22 mouse cellular contexts compared by ENCODE assay signal in the genomic region with DNA sequence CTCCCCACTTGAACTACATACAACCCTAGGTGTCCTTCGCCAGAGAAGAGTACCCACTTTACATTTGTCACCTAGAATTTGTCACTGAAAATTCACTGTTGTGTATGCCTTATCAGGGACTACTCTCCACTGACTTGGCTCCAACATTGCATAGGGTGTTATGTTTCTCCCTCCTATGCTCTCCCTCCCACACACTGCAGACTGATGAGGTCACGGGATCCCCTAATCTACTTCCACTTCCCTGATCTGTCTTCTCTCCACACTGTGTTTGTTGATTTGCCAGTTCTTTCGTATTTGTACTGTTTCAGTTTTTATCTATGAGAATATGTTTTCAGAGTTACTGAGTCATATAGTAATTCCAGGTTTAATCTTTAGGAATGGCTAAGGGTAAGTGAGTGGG.
DNase-seq lines count a peak whose midpoint lies in the region; ATAC-seq and TF ChIP-seq lines count a peak whose summit lies in the region.
"Had no signal": no experiment of that assay in that cellular context is flagged by ENCODE, and none has a peak within 500 bp of the region (broad histone marks: within the 10 kb centered on the region; RNA-seq: fewer than 3 reads in every experiment).

No protein-coding gene starts in this region.

- no peak for TF ChIP-seq EP300 in CH12.LX (IDR thresholded peaks at IDR 0.05; ENCODE audit: low read length)

- H3K79me2 ChIP-seq in CH12.LX (replicated peaks; ENCODE audit: control insufficient read depth, extremely low read depth, insufficient read depth, poor library complexity, severe bottlenecking): no peaks in the 10 kb centered on the region

- no peak for TF ChIP-seq POLR2A in kidney, adult 2 months (IDR thresholded peaks at IDR 0.05; ENCODE audit: low read depth, low read length)
- TF ChIP-seq POLR2A in CH12.LX (IDR thresholded peaks at IDR 0.05; ENCODE audit: low read depth, low read length): no peak

- no peaks in the 10 kb centered on the region for H3K4me1 ChIP-seq in kidney, embryonic 16.5 days (ENCODE audit: insufficient read depth, low read length)
- no peaks in the 10 kb centered on the region for H3K4me1 ChIP-seq in kidney, adult 2 months (ENCODE audit: control insufficient read depth, insufficient read depth, low read length)
- H3K4me1 ChIP-seq in CH12.LX (ENCODE audit: control insufficient read depth in 1 of 2, insufficient read depth in 2 of 2): no peaks in the 10 kb centered on the region
- H3K4me1 ChIP-seq: embryonic facial prominence, embryonic 10.5 days; hindbrain, embryonic 13.5 days; midbrain, embryonic 13.5 days had no signal

- no peak for DNase-seq in kidney, adult 2 months
- DNase-seq in CH12.LX (ENCODE audit: extremely low read depth): no peak
- DNase-seq in heart, postnatal 4 days: peak; percentile 15
- DNase-seq in cerebellum, adult 11 months: no peak
- DNase-seq in testis, postnatal 10 days (ENCODE audit: low spot score): no peak
- DNase-seq: adrenal gland, adult 2 months; cerebellum, adult 11-12 months; cerebellum, postnatal 36 days; gastrocnemius, postnatal 36 days; kidney, postnatal 14 days; left cerebral cortex, postnatal 4 days; thymus, adult 2 months had no signal

- ATAC-seq in kidney, embryonic 16.5 days (ENCODE audit: low FRiP score, low TSS enrichment): 0 out of 2 replicates have a peak, but pooled peaks have one; percentile 27
- peak; percentile 76 for ATAC-seq in common myeloid progenitor, adult 5-6 weeks (replicated peaks; ENCODE audit: low read depth, poor library complexity, severe bottlenecking)
- ATAC-seq: CD4-positive, CD25-positive, alpha-beta regulatory T cell, adult 4 months; forebrain, embryonic 14.5 days; intestine, embryonic 16.5 days; midbrain, embryonic 13.5 days had no signal

- no peak overlapping the region for H3K9ac ChIP-seq in kidney, embryonic 16.5 days (replicated peaks; ENCODE audit: low read length)
- no peak overlapping the region for H3K9ac ChIP-seq in CH12.LX (ENCODE audit: insufficient read depth, low read depth)
- H3K9ac ChIP-seq: hindbrain, embryonic 13.5 days; liver, embryonic 14.5 days; midbrain, embryonic 13.5 days had no signal

- TF ChIP-seq RAD21 in CH12.LX (IDR thresholded peaks at IDR 0.05; ENCODE audit: low read depth, low read length): no peak

- in situ Hi-C loops in CH12.LX (cut with MboI; ENCODE audit: low pct_ligation_motif_present, low pct_unique_long_range_greater_than_20kb, low sequenced_read_pairs): no loop called here

- H3K4me3 ChIP-seq in kidney, embryonic 16.5 days (ENCODE audit: low read length): no peak overlapping the region
- H3K4me3 ChIP-seq in kidney, adult 2 months (ENCODE audit: insufficient read depth, low read depth, low read length): no peak overlapping the region
- no peak overlapping the region for H3K4me3 ChIP-seq in CH12.LX (replicated peaks in 1 of 3; ENCODE audit: low read depth in 2 of 3, low read length in 2 of 3, poor library complexity in 1 of 3)
- H3K4me3 ChIP-seq: embryonic facial prominence, embryonic 10.5 days; erythroblast, embryonic 14.5 days; hindbrain, embryonic 13.5 days; midbrain, embryonic 13.5 days had no signal

- no peak overlapping the region for H3K27ac ChIP-seq in kidney, embryonic 16.5 days (ENCODE audit: low read length)
- H3K27ac ChIP-seq in kidney, adult 2 months (ENCODE audit: insufficient read depth, low read depth, low read length): no peak overlapping the region
- no peak overlapping the region for H3K27ac ChIP-seq in CH12.LX (ENCODE audit: insufficient read depth, low read depth)
- H3K27ac ChIP-seq: embryonic facial prominence, embryonic 10.5 days; hindbrain, embryonic 13.5 days; liver, embryonic 14.5 days; midbrain, embryonic 13.5 days had no signal

- no peaks in the 10 kb centered on the region for H3K27me3 ChIP-seq in kidney, embryonic 16.5 days (ENCODE audit: insufficient read depth, low read length)
- no peaks in the 10 kb centered on the region for H3K27me3 ChIP-seq in kidney, adult 2 months (replicated peaks; ENCODE audit: control insufficient read depth, insufficient read depth, low read length)
- H3K27me3 ChIP-seq in CH12.LX (replicated peaks): no peaks in the 10 kb centered on the region
- H3K27me3 ChIP-seq: hindbrain, embryonic 13.5 days; midbrain, embryonic 13.5 days had no signal

- no peak for TF ChIP-seq CTCF in kidney, adult 2 months (conservative IDR thresholded peaks at IDR 0.05; ENCODE audit: insufficient read depth, insufficient read length, low read depth, low read length)
- TF ChIP-seq CTCF in CH12.LX (conservative IDR thresholded peaks at IDR 0.05 in 1 of 2, IDR thresholded peaks at IDR 0.05 in 1 of 2; ENCODE audit: low read depth in 2 of 2, low read length in 2 of 2): no peak

- no peaks in the 10 kb centered on the region for H3K9me3 ChIP-seq in kidney, embryonic 16.5 days (ENCODE audit: low read length)
- H3K9me3 ChIP-seq in CH12.LX (replicated peaks; ENCODE audit: low read length): no peaks in the 10 kb centered on the region
- H3K9me3 ChIP-seq: embryonic facial prominence, embryonic 10.5 days; hindbrain, embryonic 13.5 days; midbrain, embryonic 13.5 days had no signal

- dilution Hi-C loops in CH12.LX (cut with MboI; ENCODE audit: extremely low pct_ligation_motif_present, extremely low pct_unique_long_range_greater_than_20kb, low sequenced_read_pairs): no loop called here

- no peak overlapping the region for H3K4me2 ChIP-seq in kidney, embryonic 16.5 days (replicated peaks; ENCODE audit: low read depth, low read length)
- peak overlapping the region; percentile 24; the same call in 1 of the 2 replicates for H3K4me2 ChIP-seq in CH12.LX (ENCODE audit: insufficient read depth, low read depth, poor library complexity, severe bottlenecking)
- H3K4me2 ChIP-seq: hindbrain, embryonic 13.5 days; midbrain, embryonic 13.5 days had no signal

- no peaks in the 10 kb centered on the region for H3K36me3 ChIP-seq in kidney, embryonic 16.5 days (ENCODE audit: insufficient read depth, low read length)
- H3K36me3 ChIP-seq in kidney, adult 2 months (ENCODE audit: control insufficient read depth, insufficient read depth, low read length): no peaks in the 10 kb centered on the region
- H3K36me3 ChIP-seq in CH12.LX (replicated peaks in 1 of 2; ENCODE audit: control insufficient read depth in 1 of 2, insufficient read depth in 1 of 2, low read length in 1 of 2): no peaks in the 10 kb centered on the region
- H3K36me3 ChIP-seq: embryonic facial prominence, embryonic 10.5 days; hindbrain, embryonic 13.5 days; midbrain, embryonic 13.5 days had no signal

- 47% methylated on average over 3 of the region's 3 CpGs for WGBS in kidney, embryonic 16.5 days
- WGBS in kidney, adult 2 months: 59% methylated on average over 3 of the region's 3 CpGs

TF ChIP-seq in CH12.LX, 34 proteins besides CTCF, POLR2A, EP300 and RAD21:
- TF ChIP-seq JUN (IDR thresholded peaks at IDR 0.05; ENCODE audit: insufficient read depth, low read depth, low read length): no peak
- no peak for TF ChIP-seq ELF1 (IDR thresholded peaks at IDR 0.05; ENCODE audit: low read depth, low read length)
- no peak for TF ChIP-seq CHD1 (IDR thresholded peaks at IDR 0.05; ENCODE audit: low read depth, low read length)
- TF ChIP-seq MEF2A (IDR thresholded peaks at IDR 0.05; ENCODE audit: borderline replicate concordance, low read depth, low read length): no peak
- no peak for TF ChIP-seq MAX (IDR thresholded peaks at IDR 0.05; ENCODE audit: low read length)
- no peak for TF ChIP-seq RCOR1 (conservative IDR thresholded peaks at IDR 0.05; ENCODE audit: low read depth, low read length)
- no peak for TF ChIP-seq POLR2AphosphoS2 (IDR thresholded peaks at IDR 0.05; ENCODE audit: low read depth, low read length)
- TF ChIP-seq TBP (conservative IDR thresholded peaks at IDR 0.05; ENCODE audit: low read depth, low read length): no peak
- no peak for TF ChIP-seq TCF12 (IDR thresholded peaks at IDR 0.05; ENCODE audit: low read depth, low read length)
- no peak for TF ChIP-seq E2F4 (IDR thresholded peaks at IDR 0.05; ENCODE audit: insufficient replicate concordance, low read depth, low read length)
- TF ChIP-seq JUND (conservative IDR thresholded peaks at IDR 0.05; ENCODE audit: low read depth, low read length): no peak
- no peak for TF ChIP-seq USF1 (IDR thresholded peaks at IDR 0.05; ENCODE audit: low read depth, low read length)
- no peak for TF ChIP-seq SMC3 (IDR thresholded peaks at IDR 0.05; ENCODE audit: low read depth, low read length)
- TF ChIP-seq BHLHE40 (IDR thresholded peaks at IDR 0.05; ENCODE audit: low read depth, low read length): no peak
- TF ChIP-seq PAX5 (IDR thresholded peaks at IDR 0.05; ENCODE audit: low read length): no peak
- TF ChIP-seq ETS1 (conservative IDR thresholded peaks at IDR 0.05; ENCODE audit: low read depth, low read length): no peak
- TF ChIP-seq ZNF384 (IDR thresholded peaks at IDR 0.05; ENCODE audit: low read depth, low read length): no peak
